Mouse (Mus musculus) thymus, adult 2 months (tissue): ENCODE measurements around the gene Rbfox2.

Source experiments
- CTCF ChIP-seq: fragments of 200-500 bp; IDR thresholded peaks from 2 replicates; pipeline ENCODE4 v1.5.1; 2012; ENCODE audit warnings: mild to moderate bottlenecking, control low read depth, low read length, moderate library complexity, borderline replicate concordance; ENCODE audit not compliant: control insufficient read depth, poor library complexity, insufficient read depth; ENCODE audit errors: extremely low read depth
- POLR2A ChIP-seq: fragments of 200-500 bp; IDR thresholded peaks from 2 replicates; pipeline ENCODE4 v1.6.1; 2012; ENCODE audit warnings: mild to moderate bottlenecking, low read length, control low read depth, moderate library complexity; ENCODE audit not compliant: control insufficient read depth, poor library complexity, insufficient read depth; ENCODE audit errors: extremely low read depth

- no peak for TF ChIP-seq POLR2A
- TF ChIP-seq CTCF = no peak
Measured at GRCm38 (mm10) chr15:77151178-77151577, 155.6 kb downstream of the Rbfox2 start.
